Mouse (Mus musculus) cerebellum, adult 8-10 months (tissue): ENCODE results near the gene Calr3.

Source experiments
- DNase-seq: peaks from one replicate; pipeline ENCODE4 v3.0.0; 2022

Gene Calr3

DNA sequence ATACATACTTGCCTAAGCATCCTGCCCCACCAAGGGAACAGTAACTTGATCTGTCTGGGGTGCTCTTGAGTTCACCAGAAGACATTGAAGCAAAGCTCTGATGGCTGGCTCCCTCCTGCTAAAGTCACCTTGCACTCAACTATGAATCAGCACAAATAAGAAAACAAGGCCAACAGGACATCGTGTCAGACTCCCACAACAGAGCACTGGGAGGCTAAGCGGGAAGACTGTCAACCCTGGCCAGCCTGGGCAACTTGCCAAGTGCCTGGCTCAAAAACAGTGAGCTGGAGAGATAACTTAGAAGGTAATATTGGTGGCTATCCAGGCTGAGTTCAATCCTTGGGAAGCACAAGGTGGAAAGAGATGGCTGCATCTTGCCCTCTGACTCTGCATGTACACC is 8.7 kb downstream of the Calr3 start:
- DNase-seq: no peak

DNA sequence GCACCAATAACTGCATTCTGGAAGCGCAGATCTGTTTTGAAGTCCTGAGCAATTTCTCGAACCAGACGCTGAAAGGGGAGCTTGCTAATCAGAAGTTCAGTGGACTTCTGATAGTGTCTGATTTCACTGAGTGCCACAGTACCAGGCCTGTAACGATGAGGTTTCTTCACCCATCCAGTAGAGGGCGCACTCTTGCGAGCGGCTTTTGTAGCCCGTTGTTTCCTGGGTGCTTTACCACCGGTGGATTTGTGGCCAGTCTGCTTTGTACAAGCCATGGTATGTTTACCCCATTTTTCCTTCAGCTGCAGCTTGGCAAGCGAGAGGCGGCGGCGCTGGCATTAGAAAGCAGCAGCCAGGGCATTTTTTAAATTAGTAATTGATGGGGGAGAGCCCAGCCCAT is 14.0 kb downstream of the Calr3 start:
- DNase-seq: no peak

DNA sequence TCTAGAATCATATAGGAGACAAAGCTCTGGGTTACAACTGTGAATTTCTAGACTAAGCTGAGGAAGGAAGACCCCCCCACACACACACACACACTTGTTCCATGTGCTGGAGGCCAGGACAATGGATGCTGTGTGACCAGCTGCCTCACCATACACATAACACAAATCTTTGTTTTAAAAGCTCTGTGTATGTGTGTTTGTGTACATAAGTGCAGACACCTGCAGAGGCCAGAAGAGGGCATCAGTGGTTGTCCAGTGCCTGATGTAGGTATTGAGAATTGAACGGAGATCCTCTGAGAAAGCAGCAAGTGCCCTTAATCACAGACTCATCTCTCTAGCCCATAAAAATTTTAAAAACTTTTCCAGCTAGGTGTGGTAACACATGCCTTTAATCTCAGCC is 20.7 kb downstream of the Calr3 start:
- DNase-seq: no peak

DNA sequence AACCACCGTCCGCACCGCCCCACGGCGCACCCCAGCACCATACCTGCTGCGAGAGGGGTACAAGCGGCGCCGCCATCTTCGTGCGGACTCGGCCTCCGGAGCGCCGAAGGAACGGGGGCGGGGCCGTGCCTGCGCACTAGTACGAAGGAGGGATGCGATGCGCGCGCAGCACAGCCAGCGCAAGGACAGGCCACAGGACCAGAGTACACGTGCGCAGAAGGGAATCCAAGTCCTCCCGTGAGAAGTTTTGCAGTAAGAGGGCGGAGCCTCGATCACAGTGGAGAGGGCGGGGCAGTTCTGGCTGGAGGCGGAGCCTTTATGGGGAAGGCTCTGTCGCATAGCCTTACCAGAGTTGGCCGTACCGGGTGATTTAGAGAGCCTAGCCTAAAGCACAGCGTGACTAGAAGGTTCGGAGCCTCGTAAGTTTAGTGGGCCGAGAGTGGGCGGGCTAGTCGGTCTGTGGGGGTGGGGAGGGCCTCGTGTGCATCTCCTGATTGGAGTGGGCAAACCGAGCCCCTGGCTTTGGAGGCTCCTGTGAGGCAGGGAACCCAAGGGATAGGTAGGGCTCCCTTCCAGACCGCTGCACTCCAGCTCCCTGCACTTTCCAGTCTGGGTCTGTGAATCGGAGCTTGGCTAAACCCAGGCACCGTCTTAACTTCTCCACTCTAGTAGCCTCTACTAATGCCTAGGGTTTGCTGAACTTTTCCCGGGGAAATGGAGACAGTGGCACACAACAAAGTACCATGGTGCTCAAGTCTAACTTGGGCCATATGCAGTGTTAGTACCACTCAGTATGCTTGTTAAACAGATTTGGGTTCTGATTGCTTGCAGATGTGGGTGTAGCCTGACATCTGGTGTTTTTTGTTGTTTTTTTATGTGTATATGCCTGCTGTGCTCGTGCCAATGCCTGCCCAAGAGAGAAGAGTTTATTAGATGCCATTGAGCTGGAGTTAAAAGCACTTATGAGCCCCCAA is 22.0 kb downstream of the Calr3 start, which contains the start of gene Eps15l1:
TSS of gene Eps15l1 (minus strand) at position 99 of the 974 bp plus-strand sequence.
- DNase-seq: peak; percentile 96

DNA sequence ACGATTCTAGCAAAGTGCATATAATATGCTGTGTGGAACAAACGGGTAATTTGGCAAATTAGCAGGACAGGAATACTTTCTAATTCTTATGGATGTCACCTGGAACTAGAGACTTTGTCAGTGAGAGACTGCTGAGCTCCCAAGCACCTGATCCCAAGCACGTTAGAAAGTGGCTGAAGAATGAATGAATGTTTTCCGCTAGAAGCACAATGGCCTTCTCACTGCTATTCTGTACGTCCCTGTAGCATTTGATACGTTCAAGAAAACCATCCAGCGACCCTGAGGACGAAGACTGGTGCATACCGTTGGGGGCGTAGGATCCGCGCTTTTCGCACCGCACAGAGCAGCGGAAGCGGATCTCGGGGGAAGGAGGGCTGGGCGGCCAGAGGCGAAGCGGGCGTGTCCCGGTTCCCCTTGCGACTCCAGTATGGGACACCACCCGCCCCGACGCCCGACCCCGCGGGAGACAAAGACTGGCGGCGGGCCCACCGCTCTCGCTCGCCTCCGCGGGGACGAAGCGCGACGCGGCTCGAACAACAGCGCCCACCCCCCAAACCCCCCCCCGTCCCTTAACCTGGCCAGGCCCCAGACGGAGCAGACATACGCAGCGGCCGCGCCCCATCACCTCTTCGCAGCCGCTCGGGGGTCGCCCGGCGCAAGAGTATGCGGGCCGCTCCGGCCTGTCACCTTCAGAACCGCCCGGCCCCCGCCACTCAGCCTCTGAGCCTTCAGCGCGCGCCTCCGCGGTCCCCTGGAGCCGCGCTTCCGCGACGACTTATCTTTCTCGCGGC is 22.9 kb downstream of the Calr3 start:
- peak; percentile 39 for DNase-seq

DNA sequence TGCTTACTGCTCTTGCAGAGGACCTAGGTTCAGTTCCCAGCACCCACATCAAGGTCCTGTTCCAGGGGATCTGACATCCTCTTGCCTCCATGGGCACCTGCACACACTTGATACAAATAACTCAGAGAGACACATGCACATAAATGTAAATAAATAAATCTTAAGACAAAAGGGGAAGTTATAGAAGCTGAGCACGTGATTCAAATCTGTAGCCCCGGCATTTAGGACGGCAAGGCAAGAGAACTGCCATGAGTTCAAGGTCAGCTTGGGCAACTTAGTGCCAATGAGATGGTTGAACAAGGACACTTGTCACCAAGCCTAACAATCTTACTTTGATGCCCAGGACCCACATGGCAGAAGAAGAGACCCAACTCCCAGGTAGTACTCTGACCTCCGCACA is 25.6 kb downstream of the Calr3 start:
- no peak for DNase-seq

DNA sequence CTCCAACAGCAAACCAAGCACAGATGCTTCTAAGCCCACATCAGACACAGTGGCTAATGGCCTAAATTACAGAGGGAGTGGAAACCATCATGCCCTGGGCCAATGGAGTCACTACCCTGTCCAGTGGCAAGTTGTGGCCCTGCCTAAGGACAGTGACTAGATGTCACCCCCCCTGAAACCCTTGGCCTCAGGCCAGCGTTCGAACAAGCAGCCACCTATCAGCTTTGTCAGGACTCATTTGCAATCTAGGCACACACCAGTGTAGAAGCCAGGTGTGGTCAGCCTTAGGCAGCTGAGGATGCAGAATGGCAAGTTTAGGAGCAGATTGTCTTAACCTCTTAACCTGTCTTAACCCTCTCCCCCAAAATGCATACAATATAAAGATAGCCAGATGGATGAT is 28.4 kb downstream of the Calr3 start:
- DNase-seq: no peak

DNA sequence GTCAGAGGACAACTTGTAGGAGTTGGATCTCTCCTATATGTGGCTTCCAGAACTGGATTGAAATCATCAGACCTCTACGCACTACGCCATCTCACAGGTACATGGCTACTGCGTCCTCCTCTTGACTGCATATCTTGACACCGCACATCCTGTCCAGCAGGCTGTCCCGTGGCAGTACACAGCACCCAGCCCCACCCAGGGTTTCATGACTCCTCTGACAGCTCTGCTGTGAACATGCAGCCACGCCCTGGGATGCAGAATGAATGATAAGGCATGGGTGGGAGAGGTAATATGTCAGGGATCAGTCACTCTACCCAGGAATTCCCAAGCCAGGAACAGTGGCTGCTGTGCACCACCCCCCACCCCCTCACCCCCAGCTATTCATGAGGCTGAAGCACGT is 29.8 kb downstream of the Calr3 start:
- DNase-seq: no peak

DNA sequence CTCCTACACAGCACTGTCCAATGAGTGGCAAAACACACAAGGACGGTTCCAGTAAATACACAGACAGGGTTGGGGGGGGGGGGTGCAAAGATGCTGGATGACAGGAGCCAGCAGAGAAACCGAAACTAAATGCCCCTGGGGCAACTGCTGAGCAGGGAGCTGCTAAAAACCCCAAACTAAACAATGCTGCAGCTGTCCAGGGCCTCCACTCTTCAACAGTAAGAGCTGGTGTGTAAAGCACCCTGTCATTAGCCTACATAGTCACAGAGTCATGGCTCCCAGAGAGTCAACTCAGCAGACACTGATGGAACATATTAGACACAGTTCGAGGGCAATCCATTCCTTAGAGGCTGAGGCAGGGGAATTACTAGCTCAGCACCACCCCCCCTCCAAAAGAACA is 34.2 kb downstream of the Calr3 start:
- DNase-seq: no peak

DNA sequence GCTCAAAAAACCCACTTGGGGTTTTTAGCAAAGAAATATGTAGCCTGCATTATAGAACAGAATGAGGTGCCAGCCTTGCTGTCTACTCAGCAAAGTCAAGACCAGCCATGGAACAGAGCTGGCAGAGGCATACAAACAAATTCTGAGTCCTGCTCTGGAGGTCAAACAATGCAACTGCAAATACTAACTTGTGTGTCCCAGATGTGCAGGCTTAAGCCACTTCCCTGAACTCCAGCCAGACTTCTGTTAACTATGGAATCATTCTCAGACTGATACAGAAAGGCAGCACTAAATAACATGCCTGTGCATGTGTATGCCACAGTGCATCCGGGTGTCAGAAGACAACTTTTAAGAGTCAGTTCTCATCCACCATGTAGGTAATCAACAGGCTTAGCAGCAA is 35.8 kb downstream of the Calr3 start:
- no peak for DNase-seq

DNA sequence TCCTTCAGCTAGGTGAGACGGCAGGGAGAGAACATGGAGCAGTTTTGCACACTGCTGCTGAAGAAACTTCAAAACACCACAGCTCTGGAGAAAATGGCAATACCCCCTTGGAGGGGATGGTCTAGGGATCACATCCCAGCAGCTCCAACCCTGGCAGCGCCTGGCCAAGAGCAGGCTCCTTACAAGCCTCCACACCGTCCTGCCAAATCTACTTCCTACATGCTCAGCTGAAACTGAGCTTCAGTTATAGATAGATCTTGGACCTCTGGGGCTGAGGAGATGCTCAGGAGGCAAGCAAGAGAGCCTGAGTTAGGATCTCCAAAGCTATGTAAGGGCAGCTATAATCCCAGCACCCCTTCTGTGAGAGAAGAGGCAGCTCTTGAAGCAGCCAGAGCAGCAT is 40.7 kb downstream of the Calr3 start:
- no peak for DNase-seq

DNA sequence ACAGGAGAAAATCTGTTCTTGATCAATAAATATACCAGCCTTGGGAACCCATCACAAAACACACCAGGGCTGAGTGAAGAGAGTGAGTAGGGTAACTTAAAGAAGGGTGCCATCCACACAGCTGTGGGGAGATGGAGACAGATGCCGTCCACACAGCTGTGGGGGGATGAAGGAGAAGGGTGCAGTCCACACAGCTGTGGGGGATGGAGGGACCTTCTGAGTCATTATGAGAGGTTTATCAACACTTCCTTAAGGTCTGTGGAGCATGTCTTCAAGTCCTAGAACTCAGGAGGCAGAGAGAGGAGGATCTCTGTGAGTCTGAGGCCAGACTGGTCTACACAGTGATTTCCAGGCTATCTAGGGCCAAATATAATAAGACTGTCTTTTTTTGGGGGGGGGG is 42.3 kb downstream of the Calr3 start:
- no peak for DNase-seq

DNA sequence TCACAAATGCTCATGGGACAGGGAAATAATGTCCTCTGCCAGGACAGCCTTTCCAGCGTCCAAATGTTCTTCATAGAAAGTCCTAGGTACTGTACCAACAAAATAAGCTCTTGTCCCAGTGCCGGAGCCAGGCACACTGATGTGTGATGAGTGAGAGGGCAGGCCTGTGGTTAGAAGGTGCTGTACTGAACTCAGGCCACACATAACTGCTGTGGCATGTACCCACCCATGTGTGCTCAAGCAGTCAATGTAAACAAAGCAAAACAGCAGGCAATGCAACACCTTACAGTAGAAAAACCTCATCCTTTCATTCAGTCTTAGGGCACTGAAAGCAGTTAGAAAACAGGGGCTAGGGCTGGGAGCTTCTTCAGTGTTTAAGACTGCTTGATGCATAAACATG is 57.9 kb downstream of the Calr3 start:
- no peak for DNase-seq

DNA sequence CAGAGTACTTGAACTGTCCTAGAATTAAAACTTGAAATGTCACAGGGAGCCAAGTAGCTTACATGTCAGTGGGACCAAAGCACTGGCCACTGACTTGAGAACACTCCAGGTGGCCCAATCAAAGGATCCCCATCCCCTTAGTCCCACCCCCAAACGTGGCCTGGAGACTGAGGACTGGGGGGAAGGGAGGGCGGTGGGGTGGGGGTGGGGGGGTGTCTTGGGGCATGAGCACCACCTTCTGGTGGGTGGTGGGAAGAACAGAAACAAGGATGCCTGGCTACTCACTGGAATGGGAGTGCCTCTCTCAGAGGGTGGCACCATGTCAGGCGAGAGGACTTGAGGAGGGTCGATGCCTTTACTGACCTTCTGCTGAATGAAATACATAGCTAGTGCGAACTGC is 61.3 kb downstream of the Calr3 start:
- no peak for DNase-seq

DNA sequence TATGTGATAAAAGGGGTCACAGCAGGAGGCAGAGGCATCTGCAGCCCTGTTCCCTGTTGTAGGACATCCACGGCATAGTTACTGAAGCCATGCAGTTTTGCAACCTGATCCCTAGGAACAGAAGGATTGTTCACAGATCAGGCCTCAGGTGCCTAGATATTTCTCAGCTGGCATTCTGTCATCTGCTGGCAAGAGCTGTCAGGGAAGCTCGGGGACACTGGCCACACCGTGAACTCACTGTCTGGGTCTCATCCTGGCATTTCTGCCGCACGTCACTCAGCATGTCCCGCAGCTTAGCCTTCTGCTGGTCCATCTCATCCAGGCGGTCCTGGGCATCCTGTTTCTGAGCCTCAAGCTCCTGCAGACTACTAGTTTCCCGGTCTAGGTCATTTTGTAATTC is 63.0 kb downstream of the Calr3 start:
- DNase-seq: peak; percentile 49

DNA sequence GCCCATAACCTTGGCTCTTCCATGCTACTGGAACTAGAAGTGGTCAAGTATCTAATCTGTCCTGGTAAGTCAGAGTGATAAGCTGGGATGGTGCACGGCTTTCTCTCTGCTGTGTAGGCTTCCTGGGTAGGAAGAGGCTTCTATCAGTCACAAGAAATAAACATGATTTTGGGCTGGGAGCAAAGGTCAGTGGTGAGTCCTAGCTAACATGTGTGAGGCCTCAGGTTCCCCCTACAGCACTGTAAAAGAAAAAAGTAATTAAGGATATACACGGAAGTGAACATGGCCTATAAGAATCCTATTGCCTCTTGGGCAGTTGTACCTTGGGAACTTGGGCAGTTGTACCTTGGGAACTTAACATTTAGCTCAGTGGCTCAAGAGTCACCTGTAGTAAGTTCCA is 66.8 kb downstream of the Calr3 start:
- DNase-seq: no peak

DNA sequence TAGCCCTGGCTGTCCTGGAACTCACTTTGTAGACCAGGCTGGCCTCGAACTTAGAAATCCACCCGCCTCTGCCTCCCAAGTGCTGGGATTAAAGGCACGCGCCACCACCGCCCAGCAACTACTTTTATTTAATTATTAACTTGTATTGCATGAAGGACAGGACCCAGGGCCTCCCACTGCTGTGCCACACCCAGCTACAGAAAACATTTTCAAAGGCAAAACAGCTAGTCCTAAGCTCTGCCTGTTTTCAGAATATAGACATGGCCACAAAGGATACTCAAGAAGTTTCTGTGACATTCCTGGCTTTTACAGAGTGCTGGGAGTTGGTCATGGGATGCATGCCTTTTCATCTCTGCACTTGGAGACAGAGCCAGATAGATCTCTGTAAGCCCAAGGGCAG is 67.4 kb downstream of the Calr3 start:
- DNase-seq: no peak

DNA sequence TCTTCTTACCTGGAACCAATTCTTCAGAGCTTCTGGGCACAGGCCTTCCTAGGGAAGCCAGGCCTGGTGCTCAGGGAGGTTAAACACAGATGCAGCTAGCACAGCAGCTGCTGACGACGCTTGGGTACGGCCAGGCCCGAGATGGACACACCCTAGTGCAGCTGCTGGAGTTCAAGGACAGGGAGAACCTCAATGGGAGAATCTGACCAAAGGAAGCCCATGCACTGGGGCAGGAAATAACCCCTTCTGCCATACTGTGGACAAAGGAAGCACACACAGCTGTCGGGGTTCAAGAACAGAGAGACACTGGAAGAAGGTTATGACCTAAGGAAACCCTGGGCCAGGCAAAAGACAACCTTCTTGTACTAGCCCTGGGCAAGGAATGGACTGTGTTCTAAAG is 68.5 kb downstream of the Calr3 start:
- no peak for DNase-seq
